Mouse (Mus musculus): ENCODE results near the gene Sept5. TPM values are rescaled to one million over a fixed set of nuclear protein-coding genes. Genes with fewer than 3 reads are reported as not detected.

The Sept5 gene
- polyA plus RNA-seq, 1 experiment: 3.1 TPM

- no peak overlapping the region for H3K27ac ChIP-seq (ENCODE audit: insufficient read depth, low read depth, low read length)
- no peaks in the 10 kb centered on the region for H3K27me3 ChIP-seq (replicated peaks; ENCODE audit: control insufficient read depth, insufficient read depth, low read length)
- no peaks in the 10 kb centered on the region for H3K36me3 ChIP-seq (ENCODE audit: control insufficient read depth, insufficient read depth, low read length)
- no peaks in the 10 kb centered on the region for H3K4me1 ChIP-seq (ENCODE audit: control insufficient read depth, insufficient read depth, low read length)
- TF ChIP-seq CTCF (conservative IDR thresholded peaks at IDR 0.05; ENCODE audit: insufficient read depth, insufficient read length, low read depth, low read length): no peak
- no peak for TF ChIP-seq POLR2A (IDR thresholded peaks at IDR 0.05; ENCODE audit: low read depth, low read length)
- 68% methylated on average over 2 of the region's 2 CpGs for WGBS
- H3K4me3 ChIP-seq (ENCODE audit: insufficient read depth, low read depth, low read length): no peak overlapping the region
- no peak for DNase-seq
These were observed 3.1 kb upstream of the Sept5 start for GRCm38 (mm10) chr16:18632816-18633215.

- no peaks in the 10 kb centered on the region for H3K4me1 ChIP-seq (ENCODE audit: control insufficient read depth, insufficient read depth, low read length)
- DNase-seq: no peak
- WGBS: 54% methylated on average over 3 of the region's 3 CpGs
- no peaks in the 10 kb centered on the region for H3K36me3 ChIP-seq (ENCODE audit: control insufficient read depth, insufficient read depth, low read length)
- H3K27ac ChIP-seq (ENCODE audit: insufficient read depth, low read depth, low read length): no peak overlapping the region
- TF ChIP-seq POLR2A (IDR thresholded peaks at IDR 0.05; ENCODE audit: low read depth, low read length) (no peak), CTCF (conservative IDR thresholded peaks at IDR 0.05; ENCODE audit: insufficient read depth, insufficient read length, low read depth, low read length) (0 out of 2 replicates have a peak, but pooled peaks have one; percentile 18)
- no peaks in the 10 kb centered on the region for H3K27me3 ChIP-seq (replicated peaks; ENCODE audit: control insufficient read depth, insufficient read depth, low read length)
- H3K4me3 ChIP-seq (ENCODE audit: insufficient read depth, low read depth, low read length): no peak overlapping the region
These were observed 2.3 kb upstream of the Sept5 start for GRCm38 (mm10) chr16:18632059-18632458.

GRCm38 (mm10) chr16:18631141-18631540 lies 1.4 kb upstream of the Sept5 start:
- H3K27ac ChIP-seq (ENCODE audit: insufficient read depth, low read depth, low read length): no peak overlapping the region

GRCm38 (mm10) chr16:18630291-18630690 lies 537 bp upstream of the Sept5 start:
- Histone ChIP-seq H3K27ac (ENCODE audit: insufficient read depth, low read depth, low read length) (no peak overlapping the region), H3K4me1 (ENCODE audit: control insufficient read depth, insufficient read depth, low read length) (no peaks in the 10 kb centered on the region), H3K4me3 (ENCODE audit: insufficient read depth, low read depth, low read length) (no peak overlapping the region), H3K36me3 (ENCODE audit: control insufficient read depth, insufficient read depth, low read length) (no peaks in the 10 kb centered on the region), H3K27me3 (replicated peaks; ENCODE audit: control insufficient read depth, insufficient read depth, low read length) (no peaks in the 10 kb centered on the region; the same call in 1 of the 2 replicates)
- DNase-seq: no peak
- WGBS: 74% methylated on average over 5 of the region's 5 CpGs
- TF ChIP-seq POLR2A (IDR thresholded peaks at IDR 0.05; ENCODE audit: low read depth, low read length): no peak
- TF ChIP-seq CTCF (conservative IDR thresholded peaks at IDR 0.05; ENCODE audit: insufficient read depth, insufficient read length, low read depth, low read length): no peak

More at GRCm38 (mm10) chr16:18631141-18631540, 1.4 kb upstream of the Sept5 start:
- Histone ChIP-seq H3K27me3 (replicated peaks; ENCODE audit: control insufficient read depth, insufficient read depth, low read length) (no peaks in the 10 kb centered on the region), H3K36me3 (ENCODE audit: control insufficient read depth, insufficient read depth, low read length) (no peaks in the 10 kb centered on the region), H3K4me1 (ENCODE audit: control insufficient read depth, insufficient read depth, low read length) (no peaks in the 10 kb centered on the region), H3K4me3 (ENCODE audit: insufficient read depth, low read depth, low read length) (no peak overlapping the region)
- 65% methylated on average over 7 of the region's 7 CpGs for WGBS
- no peak for DNase-seq
- TF ChIP-seq POLR2A (IDR thresholded peaks at IDR 0.05; ENCODE audit: low read depth, low read length) (no peak), CTCF (conservative IDR thresholded peaks at IDR 0.05; ENCODE audit: insufficient read depth, insufficient read length, low read depth, low read length) (no peak)

GRCm38 (mm10) chr16:18628948-18629340 lies 810 bp downstream of the Sept5 start:
- TF ChIP-seq CTCF (conservative IDR thresholded peaks at IDR 0.05; ENCODE audit: insufficient read depth, insufficient read length, low read depth, low read length): no peak
- no peak for TF ChIP-seq POLR2A (IDR thresholded peaks at IDR 0.05; ENCODE audit: low read depth, low read length)
- peak overlapping the region; percentile 65; the same call in 1 of the 2 replicates for H3K4me3 ChIP-seq (ENCODE audit: insufficient read depth, low read depth, low read length)
- DNase-seq: no peak
- H3K27ac ChIP-seq (ENCODE audit: insufficient read depth, low read depth, low read length): no peak overlapping the region
- no peaks in the 10 kb centered on the region for H3K36me3 ChIP-seq (ENCODE audit: control insufficient read depth, insufficient read depth, low read length)
- WGBS: 63% methylated on average over 2 of the region's 2 CpGs
- no peaks in the 10 kb centered on the region; the same call in 1 of the 2 replicates for H3K27me3 ChIP-seq (replicated peaks; ENCODE audit: control insufficient read depth, insufficient read depth, low read length)
- H3K4me1 ChIP-seq (ENCODE audit: control insufficient read depth, insufficient read depth, low read length): no peaks in the 10 kb centered on the region

GRCm38 (mm10) chr16:18628206-18628947 lies 1.4 kb downstream of the Sept5 start:
- H3K4me3 ChIP-seq (ENCODE audit: insufficient read depth, low read depth, low read length): no peak overlapping the region
- no peaks in the 10 kb centered on the region for H3K36me3 ChIP-seq (ENCODE audit: control insufficient read depth, insufficient read depth, low read length)
- TF ChIP-seq POLR2A (IDR thresholded peaks at IDR 0.05; ENCODE audit: low read depth, low read length): no peak
- TF ChIP-seq CTCF (conservative IDR thresholded peaks at IDR 0.05; ENCODE audit: insufficient read depth, insufficient read length, low read depth, low read length): no peak
- no peaks in the 10 kb centered on the region for H3K4me1 ChIP-seq (ENCODE audit: control insufficient read depth, insufficient read depth, low read length)
- H3K27ac ChIP-seq (ENCODE audit: insufficient read depth, low read depth, low read length): no peak overlapping the region
- 89% methylated on average over 7 of the region's 7 CpGs for WGBS
- DNase-seq: no peak
- H3K27me3 ChIP-seq (replicated peaks; ENCODE audit: control insufficient read depth, insufficient read depth, low read length): no peaks in the 10 kb centered on the region; the same call in 1 of the 2 replicates

- H3K27me3 ChIP-seq (replicated peaks; ENCODE audit: control insufficient read depth, insufficient read depth, low read length): no peaks in the 10 kb centered on the region; the same call in 1 of the 2 replicates
- no peaks in the 10 kb centered on the region for H3K4me1 ChIP-seq (ENCODE audit: control insufficient read depth, insufficient read depth, low read length)
- no peak overlapping the region for H3K27ac ChIP-seq (ENCODE audit: insufficient read depth, low read depth, low read length)
- H3K36me3 ChIP-seq (ENCODE audit: control insufficient read depth, insufficient read depth, low read length): no peaks in the 10 kb centered on the region
- no peak overlapping the region for H3K4me3 ChIP-seq (ENCODE audit: insufficient read depth, low read depth, low read length)
- WGBS: 62% methylated on average over 3 of the region's 3 CpGs
- TF ChIP-seq CTCF (conservative IDR thresholded peaks at IDR 0.05; ENCODE audit: insufficient read depth, insufficient read length, low read depth, low read length) (no peak), POLR2A (IDR thresholded peaks at IDR 0.05; ENCODE audit: low read depth, low read length) (no peak)
- DNase-seq: no peak
These were observed 2.6 kb downstream of the Sept5 start for GRCm38 (mm10) chr16:18627163-18627562.
